Mouse (Mus musculus): ENCODE measurements around the gene Tax1bp3.

The Tax1bp3 gene

GRCm38 (mm10) chr11:73176608-73177508 lies at the start of gene Tax1bp3, which contains the start of gene Emc6:
Gene Tax1bp3 (plus strand): TSS chr11:73177083.
Gene Emc6 (minus strand): TSS chr11:73177037.
- peak; percentile 98 for DNase-seq (ENCODE audit: low read depth, low spot score)

GRCm38 (mm10) chr11:73131020-73131419 lies 45.9 kb upstream of the Tax1bp3 start:
- DNase-seq (ENCODE audit: low read depth, low spot score): peak; percentile 71

GRCm38 (mm10) chr11:73132999-73133398 lies 43.9 kb upstream of the Tax1bp3 start:
- DNase-seq (ENCODE audit: low read depth, low spot score): no peak

GRCm38 (mm10) chr11:73134222-73134621 lies 42.7 kb upstream of the Tax1bp3 start:
- DNase-seq (ENCODE audit: low read depth, low spot score): no peak

GRCm38 (mm10) chr11:73136587-73136986 lies 40.3 kb upstream of the Tax1bp3 start:
- no peak for DNase-seq (ENCODE audit: low read depth, low spot score)

GRCm38 (mm10) chr11:73137116-73137515 lies 39.8 kb upstream of the Tax1bp3 start:
- DNase-seq (ENCODE audit: low read depth, low spot score): no peak

- DNase-seq (ENCODE audit: low read depth, low spot score): peak; percentile 85
Measured at GRCm38 (mm10) chr11:73137591-73138501, 39.0 kb upstream of the Tax1bp3 start, which contains the start of gene Haspin. Gene Haspin (minus strand): TSS chr11:73138294.

GRCm38 (mm10) chr11:73144261-73144681 lies 32.6 kb upstream of the Tax1bp3 start:
- DNase-seq (ENCODE audit: low read depth, low spot score): no peak

GRCm38 (mm10) chr11:73146026-73146974 lies 30.6 kb upstream of the Tax1bp3 start:
- no peak for DNase-seq (ENCODE audit: low read depth, low spot score)

- DNase-seq (ENCODE audit: low read depth, low spot score): no peak
Measured at GRCm38 (mm10) chr11:73146975-73147365, 29.9 kb upstream of the Tax1bp3 start.

GRCm38 (mm10) chr11:73148209-73148608 lies 28.7 kb upstream of the Tax1bp3 start:
- DNase-seq (ENCODE audit: low read depth, low spot score): no peak

GRCm38 (mm10) chr11:73155071-73155470 lies 21.8 kb upstream of the Tax1bp3 start:
- no peak for DNase-seq (ENCODE audit: low read depth, low spot score)

GRCm38 (mm10) chr11:73159957-73160810 lies 16.7 kb upstream of the Tax1bp3 start, which contains the start of gene P2rx5:
Gene P2rx5 (plus strand): TSS chr11:73160421.
- no peak for DNase-seq (ENCODE audit: low read depth, low spot score)

- DNase-seq (ENCODE audit: low read depth, low spot score): peak; percentile 87
Measured at GRCm38 (mm10) chr11:73160811-73161200, 16.1 kb upstream of the Tax1bp3 start.

- peak; percentile 74 for DNase-seq (ENCODE audit: low read depth, low spot score)
Measured at GRCm38 (mm10) chr11:73161616-73162015, 15.3 kb upstream of the Tax1bp3 start.

- DNase-seq (ENCODE audit: low read depth, low spot score): no peak
Measured at GRCm38 (mm10) chr11:73162284-73162683, 14.6 kb upstream of the Tax1bp3 start.

- no peak for DNase-seq (ENCODE audit: low read depth, low spot score)
Measured at GRCm38 (mm10) chr11:73168071-73168470, 8.8 kb upstream of the Tax1bp3 start.

- no peak for DNase-seq (ENCODE audit: low read depth, low spot score)
Measured at GRCm38 (mm10) chr11:73168576-73168975, 8.3 kb upstream of the Tax1bp3 start.

- DNase-seq (ENCODE audit: low read depth, low spot score): peak; percentile 80
Measured at GRCm38 (mm10) chr11:73169231-73169630, 7.7 kb upstream of the Tax1bp3 start.

GRCm38 (mm10) chr11:73172186-73172585 lies 4.7 kb upstream of the Tax1bp3 start:
- DNase-seq (ENCODE audit: low read depth, low spot score): no peak

All from 3T3-L1 (cell line).